Mouse (Mus musculus): ENCODE measurements at regions not wholly inside any gene's neighbourhood (a gene's known extent, or its start where the extent isn't known, plus 50 kb on each side); places are given as distances from the start of the nearest gene placed in this dataset.

DNA sequence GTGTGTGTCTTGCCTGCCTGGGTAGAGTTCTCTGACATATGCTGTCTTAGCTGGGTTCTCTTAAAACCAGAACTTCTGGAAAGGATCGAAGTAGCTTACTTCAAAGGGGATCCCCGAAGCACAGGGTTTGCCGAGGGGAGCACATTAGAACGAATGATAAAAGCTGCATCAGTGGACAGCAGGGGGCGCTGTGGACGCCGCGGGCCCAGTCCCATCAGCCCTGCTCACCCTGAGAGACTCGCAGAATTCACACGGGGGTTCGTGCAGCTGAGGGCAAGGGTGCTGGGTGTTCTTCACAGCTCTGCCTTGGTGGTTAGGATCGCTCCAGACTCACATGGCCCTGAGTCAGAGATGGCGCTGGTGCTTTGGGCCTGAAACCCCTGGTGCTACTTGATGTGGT, 105.4 kb upstream of the Ubr2 start:
- TF ChIP-seq CTCF (IDR thresholded peaks at IDR 0.05; ENCODE audit: control insufficient read depth, insufficient read depth, insufficient replicate concordance, low read depth, low read length) (peak; percentile 89), POLR2A (IDR thresholded peaks at IDR 0.05; ENCODE audit: control insufficient read depth, low read depth, low read length) (no peak)

All from testis, adult 2 months (tissue).